Mouse (Mus musculus) layer of hippocampus, adult 9-11 months (tissue): ENCODE measurements at regions not wholly inside any gene's neighbourhood (a gene's known extent, or its start where the extent isn't known, plus 50 kb on each side); places are given as distances from the start of the nearest gene placed in this dataset.

Experiments used
- DNase-seq: peaks from one replicate; pipeline ENCODE4 v3.0.0; 2022

GRCm38 (mm10) chr2:169109044-169109443 is 153.7 kb upstream of the Zfp64 start:
- DNase-seq = no peak

GRCm38 (mm10) chr2:169108037-169108436 is 152.7 kb upstream of the Zfp64 start:
- no peak for DNase-seq

DNA sequence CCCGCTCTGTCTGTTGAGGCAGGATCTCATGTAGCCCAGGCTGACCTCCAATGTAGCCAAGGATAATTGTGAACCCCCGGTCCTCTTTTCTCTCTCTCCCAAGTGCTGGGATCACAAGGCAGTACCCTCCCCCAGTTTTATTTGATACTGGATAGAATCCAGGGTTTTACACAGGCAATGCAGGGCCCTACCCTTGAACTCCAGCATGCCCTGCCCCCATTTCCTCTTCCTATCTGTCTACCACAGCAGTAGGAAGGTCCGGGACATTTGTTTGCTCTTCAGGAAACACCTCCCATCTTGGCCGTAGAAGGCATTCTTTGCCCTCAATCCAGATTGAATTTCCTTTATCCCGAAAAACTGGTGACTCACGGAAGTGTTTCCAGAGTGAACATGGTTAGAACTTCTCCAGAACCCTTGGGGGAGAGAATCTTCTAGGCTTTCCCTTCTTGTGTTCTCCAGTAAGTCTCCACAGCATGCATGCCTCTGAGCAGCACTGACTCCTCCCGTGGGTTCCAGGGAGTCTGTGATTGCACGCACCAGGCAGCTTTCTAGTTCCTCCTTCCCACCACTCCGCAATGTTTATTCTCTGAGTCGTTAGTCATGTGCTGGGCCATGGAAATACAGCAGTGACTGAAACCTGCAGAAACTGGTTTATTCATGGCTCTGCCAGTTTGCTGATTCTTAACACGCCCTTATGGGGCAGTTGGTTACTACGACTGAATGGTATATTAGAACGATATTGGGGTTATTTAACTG is 146.3 kb upstream of the Zfp64 start:
- DNase-seq = no peak

GRCm38 (mm10) chr2:169100516-169100915 is 145.1 kb upstream of the Zfp64 start:
- DNase-seq = no peak

- DNase-seq = no peak
These were observed 144.3 kb upstream of the Zfp64 start for GRCm38 (mm10) chr2:169099678-169100077.

DNA sequence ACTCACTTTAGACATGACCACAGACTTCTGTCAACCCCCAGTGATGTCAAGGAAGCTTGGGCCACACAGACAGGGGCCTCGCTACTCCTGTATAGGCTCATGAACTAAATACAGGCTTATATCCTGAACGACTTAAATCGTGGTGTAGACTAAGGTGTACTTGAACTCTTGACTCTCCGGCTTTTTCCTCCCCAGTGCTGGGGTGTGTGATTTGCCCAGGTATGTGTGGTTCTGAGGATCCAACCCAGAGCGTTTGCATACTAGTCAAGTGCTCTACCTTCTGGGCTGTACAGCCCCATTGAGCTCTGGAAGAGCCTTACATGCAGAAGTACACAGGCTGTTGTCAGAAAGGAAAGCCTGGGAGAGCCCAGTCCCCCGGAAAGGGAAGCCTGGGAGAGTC is 143.2 kb upstream of the Zfp64 start:
- DNase-seq = no peak

DNA sequence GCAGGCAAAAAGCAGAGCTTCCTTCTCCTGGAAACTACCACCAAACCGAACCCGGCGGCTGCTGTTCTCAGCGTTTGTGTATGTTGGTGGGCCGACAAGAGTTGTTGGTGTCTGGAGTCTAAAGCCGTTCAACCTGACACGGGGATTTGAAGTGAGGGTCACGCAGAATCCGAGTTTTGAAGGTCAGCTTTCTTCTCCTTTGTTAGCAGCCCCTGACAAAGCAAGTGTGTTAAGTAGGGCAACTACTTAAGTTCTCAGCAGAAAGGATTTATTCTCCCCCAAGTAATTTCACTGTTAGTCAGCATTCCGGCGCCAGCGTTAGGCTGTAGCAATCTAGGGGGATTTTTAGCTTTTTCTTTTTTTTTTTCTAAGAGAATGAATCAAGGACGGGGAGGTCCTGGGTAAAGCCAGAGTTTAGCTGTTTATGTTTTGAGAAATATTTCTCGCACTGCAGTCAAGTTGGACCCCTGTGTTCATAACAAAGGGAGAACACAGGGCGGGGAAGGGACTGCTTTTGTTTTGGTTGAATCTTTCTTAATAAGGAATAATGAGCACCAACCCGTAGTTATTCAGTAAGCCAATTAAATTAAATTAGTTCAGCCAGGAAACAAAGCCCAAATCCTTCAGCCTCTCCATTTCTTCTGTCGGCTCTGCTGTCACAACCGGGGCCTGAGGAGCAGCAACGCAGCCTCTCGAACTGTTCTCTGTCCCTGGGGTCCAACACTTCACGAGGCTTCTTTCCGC is 138.8 kb upstream of the Zfp64 start:
- DNase-seq = no peak

DNA sequence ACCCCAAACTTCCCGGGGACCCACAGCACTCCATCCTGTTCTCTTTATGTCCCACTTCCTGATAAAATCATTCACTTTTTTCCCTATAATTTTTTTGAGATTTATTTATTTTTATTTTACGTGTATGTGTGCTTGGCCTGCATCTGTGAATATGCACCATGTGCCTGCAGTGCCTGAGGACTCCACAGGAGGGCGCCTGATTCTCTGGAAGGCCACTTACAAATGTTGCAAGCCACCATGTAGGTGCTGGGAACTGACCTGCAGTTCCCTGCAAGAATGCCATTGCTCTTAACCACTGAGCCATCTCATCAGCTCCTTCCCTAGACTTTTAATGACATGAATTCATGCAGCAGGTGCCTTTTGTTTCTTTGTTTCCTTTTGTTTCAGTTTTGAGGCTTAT is 134.9 kb upstream of the Zfp64 start:
- DNase-seq = no peak

GRCm38 (mm10) chr2:169088870-169089484 is 133.6 kb upstream of the Zfp64 start:
- peak; percentile 39 for DNase-seq

GRCm38 (mm10) chr2:169088301-169088700 is 132.9 kb upstream of the Zfp64 start:
- DNase-seq = no peak

DNA sequence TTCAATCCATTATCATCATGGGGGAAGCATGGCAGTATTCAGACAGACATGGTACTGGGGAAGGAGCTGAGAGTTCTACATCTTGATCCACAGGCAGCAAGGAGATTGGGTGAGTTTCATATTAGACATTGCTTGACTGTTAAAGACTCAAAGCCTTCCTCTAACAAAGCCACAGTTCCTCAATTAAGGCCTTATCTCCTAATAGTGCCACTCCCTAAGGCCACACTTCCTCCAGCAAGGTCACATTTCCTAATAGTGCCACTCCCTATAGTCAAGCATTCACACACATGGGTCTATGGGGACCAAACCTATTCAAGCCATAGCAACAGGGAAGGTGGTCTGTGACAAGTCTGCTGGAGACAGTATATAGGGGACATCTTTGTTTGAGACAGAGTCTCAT is 115.9 kb upstream of the Zfp64 start:
- no peak for DNase-seq

DNA sequence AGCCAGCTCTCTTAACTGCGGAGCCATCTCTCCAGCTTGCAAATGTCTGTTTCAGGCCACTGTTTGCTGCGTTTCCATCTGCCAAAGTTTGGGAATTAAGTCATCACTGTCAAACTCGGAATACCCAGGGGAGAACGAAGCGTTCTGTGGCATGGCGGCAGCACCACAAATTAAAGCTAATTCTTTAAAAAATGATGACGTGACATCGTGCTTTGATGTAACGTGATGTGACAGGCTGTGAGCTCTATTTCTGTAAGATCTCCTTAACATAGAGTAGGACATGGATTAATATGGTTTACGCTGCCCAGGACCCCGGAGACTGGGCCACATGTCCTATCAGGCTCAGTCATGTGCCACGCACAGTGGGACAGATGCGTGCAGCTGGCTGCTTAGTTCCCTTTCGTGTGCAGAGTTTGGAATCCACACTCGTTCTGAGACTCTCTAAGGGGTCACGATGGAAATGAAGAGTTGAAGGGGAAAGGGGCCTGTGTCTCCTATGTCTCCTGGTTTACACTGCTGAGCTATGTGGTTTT is 109.8 kb upstream of the Zfp64 start:
- no peak for DNase-seq

DNA sequence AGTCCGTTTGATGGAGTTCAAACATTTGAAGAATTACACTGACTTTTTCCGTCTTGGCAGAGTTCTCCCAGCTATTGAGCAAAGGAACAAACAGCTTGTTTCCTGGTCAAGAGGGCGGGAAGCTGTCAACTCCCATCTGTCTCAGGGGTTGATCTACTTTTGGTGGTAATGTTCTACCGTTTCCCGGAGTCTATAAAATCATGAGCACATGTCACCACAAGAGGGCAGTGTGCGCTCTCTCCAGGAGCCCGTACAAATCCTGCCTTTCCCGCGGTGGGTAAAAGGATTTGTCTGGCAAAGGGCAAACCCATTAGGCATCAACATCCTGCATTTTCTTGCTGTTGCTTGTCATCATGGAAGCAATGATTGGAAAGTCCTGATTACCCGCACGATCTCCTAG is 106.1 kb upstream of the Zfp64 start:
- DNase-seq = peak; percentile 56

DNA sequence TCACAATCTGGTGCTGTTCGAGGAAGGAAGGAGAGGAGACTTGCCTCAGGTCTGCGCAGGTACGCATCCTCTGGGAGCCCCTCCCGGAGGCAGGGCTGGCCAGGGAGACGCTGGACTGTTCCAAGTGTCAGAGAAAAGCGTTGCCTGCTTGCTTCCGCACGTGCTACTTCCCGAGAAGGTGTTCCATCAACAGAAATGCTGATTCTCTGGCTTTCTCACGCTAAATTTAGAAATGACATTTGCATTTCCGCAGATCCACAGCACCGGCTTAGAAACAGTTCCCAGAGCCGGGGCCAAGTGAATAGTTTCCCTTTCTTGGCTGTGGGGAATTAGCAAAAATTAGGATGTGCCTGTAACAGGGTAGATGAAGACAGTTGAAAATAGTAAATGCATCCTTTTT is 105.1 kb upstream of the Zfp64 start:
- DNase-seq = peak; percentile 18

GRCm38 (mm10) chr2:169057831-169058230 is 102.4 kb upstream of the Zfp64 start:
- DNase-seq = no peak

GRCm38 (mm10) chr2:169049947-169050346 is 94.6 kb upstream of the Zfp64 start:
- DNase-seq = peak; percentile 45

- no peak for DNase-seq
These were observed 86.4 kb upstream of the Zfp64 start for GRCm38 (mm10) chr2:169041748-169042147.

DNA sequence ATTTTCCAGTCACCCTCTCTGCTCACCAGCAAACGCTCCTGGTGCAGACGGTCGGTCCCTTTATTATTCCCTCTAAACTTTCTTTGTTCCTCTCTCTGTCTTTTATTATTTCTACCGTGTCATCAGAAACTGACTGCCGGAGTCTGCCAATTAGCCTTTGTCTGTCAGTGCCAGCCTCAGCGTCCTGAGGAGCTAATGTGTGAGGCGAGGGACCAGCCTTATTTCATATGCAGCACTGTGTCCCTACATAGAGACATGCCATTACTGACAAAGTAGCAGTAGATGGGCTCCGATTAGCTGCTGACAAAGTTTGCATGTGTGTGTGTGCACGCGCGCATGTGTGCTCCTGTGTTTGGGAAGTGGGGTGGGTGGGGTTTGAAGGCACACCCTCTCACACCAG is 82.6 kb upstream of the Zfp64 start:
- no peak for DNase-seq

GRCm38 (mm10) chr2:169037519-169037918 is 82.1 kb upstream of the Zfp64 start:
- no peak for DNase-seq

GRCm38 (mm10) chr2:169035315-169035714 is 79.9 kb upstream of the Zfp64 start:
- DNase-seq = no peak

DNA sequence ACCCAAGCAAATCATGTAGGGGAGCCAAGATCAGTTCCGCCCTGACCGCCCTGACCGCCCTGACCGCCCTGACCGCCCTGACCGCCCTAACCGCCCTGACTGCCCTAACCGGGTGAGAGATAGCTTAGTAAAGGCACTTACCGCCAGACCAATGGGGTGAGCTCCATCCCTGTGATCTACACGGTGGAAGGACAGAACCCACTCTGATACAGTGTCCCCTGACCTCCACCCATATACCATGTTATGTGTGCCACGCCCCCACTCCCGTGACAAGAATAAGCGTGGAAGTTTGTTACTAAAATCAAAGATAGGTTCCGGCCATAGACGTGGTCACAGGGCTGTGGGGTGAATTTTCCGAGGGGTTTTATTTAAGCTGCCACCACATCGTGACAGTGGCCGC is 78.6 kb upstream of the Zfp64 start:
- DNase-seq = no peak

DNA sequence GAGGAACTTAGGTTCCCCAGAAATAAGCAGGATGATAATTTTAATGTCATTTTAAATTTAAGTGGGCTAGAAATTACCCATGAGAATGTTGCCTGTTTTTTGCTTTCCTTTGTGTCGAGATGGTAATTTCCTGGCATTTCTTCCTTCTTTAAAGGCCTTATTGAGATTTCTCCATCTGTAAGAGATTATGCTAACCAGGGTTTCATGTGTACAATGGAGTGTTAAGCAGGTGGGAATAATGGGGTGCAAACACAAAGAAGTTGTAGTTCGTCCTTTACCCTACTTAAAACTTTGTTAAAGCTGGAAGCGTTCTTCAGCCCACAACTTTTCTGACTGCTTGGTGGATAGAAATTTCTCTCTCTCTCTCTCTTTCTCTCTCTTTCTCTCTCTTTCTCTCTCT is 77.8 kb upstream of the Zfp64 start:
- DNase-seq = no peak

- DNase-seq = no peak
These were observed 73.2 kb upstream of the Zfp64 start for GRCm38 (mm10) chr2:169028531-169029114.
